Mouse (Mus musculus) heart, embryonic 11.5 days (tissue): Measurements from ENCODE around the gene Usf1. TPM values are rescaled to one million over a fixed set of nuclear protein-coding genes. Genes with fewer than 3 reads are reported as not detected.
A peak's percentile ranks its signal among the peaks of the same experiment; 100 is the strongest.

ENCODE experiments used
- ATAC-seq: fragments of 200-750 bp; cut with Nextera tagmentation; replicated peaks from 2 replicates; pipeline ENCODE4 v1.8.0; 2017; ENCODE audit warnings: moderate library complexity; ENCODE audit not compliant: insufficient number of reproducible peaks, low FRiP score, low TSS enrichment
- H3K27ac ChIP-seq: fragments of 300-500 bp; sonication (generic); 2 replicates; pipeline ENCODE4 v1.5.1; 2014; ENCODE audit warnings: mild to moderate bottlenecking, low read depth, low read length
- H3K27me3 ChIP-seq: fragments of 300-500 bp; sonication (generic); 2 replicates; pipeline ENCODE4 v1.6.1; 2014; ENCODE audit warnings: mild to moderate bottlenecking, low read length, mixed read lengths; ENCODE audit not compliant: control insufficient read depth, insufficient read depth
- H3K36me3 ChIP-seq: fragments of 300-500 bp; sonication (generic); 2 replicates; pipeline ENCODE4 v1.6.1; 2014; ENCODE audit warnings: mild to moderate bottlenecking, low read length, moderate library complexity, mixed read lengths; ENCODE audit not compliant: control insufficient read depth, insufficient read depth
- H3K4me1 ChIP-seq: fragments of 300-500 bp; sonication (generic); 2 replicates; pipeline ENCODE4 v1.6.1; 2014; ENCODE audit warnings: low read length; ENCODE audit not compliant: control insufficient read depth, insufficient read depth
- H3K4me2 ChIP-seq: fragments of 300-500 bp; sonication (generic); 2 replicates; pipeline ENCODE4 v1.6.1; 2014; ENCODE audit warnings: mild to moderate bottlenecking, moderate library complexity
- H3K4me3 ChIP-seq: fragments of 300-500 bp; sonication (generic); 2 replicates; pipeline ENCODE4 v1.5.1; 2014; ENCODE audit warnings: low read depth, low read length
- H3K9ac ChIP-seq: fragments of 300-500 bp; sonication (generic); 2 replicates; pipeline ENCODE4 v1.6.1; 2014; ENCODE audit warnings: mild to moderate bottlenecking, low read depth, low read length, moderate library complexity
- H3K9me3 ChIP-seq: fragments of 300-500 bp; sonication (generic); replicated peaks from 2 replicates; pipeline ENCODE4 v1.6.1; 2016; ENCODE audit warnings: low read length; ENCODE audit not compliant: control insufficient read depth
- WGBS: fragments of 180-500 bp; shearing (Covaris S2); extraction: QIAGEN DNeasy Blood & Tissue Kit; methylation state at CpG from one replicate; pipeline ENCODE4 v1.1.7; 2014; ENCODE audit not compliant: insufficient replicate concordance; 5-methylcytosine and 5-hydroxymethylcytosine counted together
- polyA plus RNA-seq: library from polyadenylated mRNA; unstranded; fragments of >200 nt; fragmentation: Nextera tagmentation; extraction: Ambion mirVana; gene quantifications from 2 replicates; pipeline ENCODE4 v1.2.1, GENCODE M21; 2014

The Usf1 gene
- polyA plus RNA-seq, result 53.3 and 68.2 TPM in 2 replicates

GRCm38 (mm10) chr1:171410947-171411484 lies at the start of gene Usf1:
Gene Usf1, plus strand, starts transcription at chr1:171411313.
- 2% methylated on average over 36 of the region's 36 CpGs for WGBS
- Histone ChIP-seq H3K4me2 (peak within 1 kb of the TSS; percentile 80), H3K9ac (peak within 1 kb of the TSS; percentile 93), H3K4me1 (peaks cover 4% of the 10 kb centered on the region), H3K4me3 (peak within 1 kb of the TSS; percentile 98), H3K27me3 (no peaks in the 10 kb centered on the region), H3K9me3 (no peaks in the 10 kb centered on the region), H3K36me3 (peaks cover 6% of the 10 kb centered on the region), H3K27ac (peak within 1 kb of the TSS; percentile 85)
- peak; percentile 93 for ATAC-seq

- H3K27ac ChIP-seq, result no peak overlapping the region
- H3K4me2 ChIP-seq, result no peak overlapping the region
- ATAC-seq, result no peak
- no peaks in the 10 kb centered on the region for H3K9me3 ChIP-seq
- peaks cover 5% of the 10 kb centered on the region; the same call in 1 of the 2 replicates for H3K27me3 ChIP-seq
- H3K9ac ChIP-seq, result no peak overlapping the region
- H3K4me1 ChIP-seq, result no peaks in the 10 kb centered on the region
- no peak overlapping the region for H3K4me3 ChIP-seq
- H3K36me3 ChIP-seq, result no peaks in the 10 kb centered on the region
- 66% methylated on average over 7 of the region's 7 CpGs for WGBS
These were observed 45.2 kb upstream of the Usf1 start for GRCm38 (mm10) chr1:171365934-171366333.

DNA sequence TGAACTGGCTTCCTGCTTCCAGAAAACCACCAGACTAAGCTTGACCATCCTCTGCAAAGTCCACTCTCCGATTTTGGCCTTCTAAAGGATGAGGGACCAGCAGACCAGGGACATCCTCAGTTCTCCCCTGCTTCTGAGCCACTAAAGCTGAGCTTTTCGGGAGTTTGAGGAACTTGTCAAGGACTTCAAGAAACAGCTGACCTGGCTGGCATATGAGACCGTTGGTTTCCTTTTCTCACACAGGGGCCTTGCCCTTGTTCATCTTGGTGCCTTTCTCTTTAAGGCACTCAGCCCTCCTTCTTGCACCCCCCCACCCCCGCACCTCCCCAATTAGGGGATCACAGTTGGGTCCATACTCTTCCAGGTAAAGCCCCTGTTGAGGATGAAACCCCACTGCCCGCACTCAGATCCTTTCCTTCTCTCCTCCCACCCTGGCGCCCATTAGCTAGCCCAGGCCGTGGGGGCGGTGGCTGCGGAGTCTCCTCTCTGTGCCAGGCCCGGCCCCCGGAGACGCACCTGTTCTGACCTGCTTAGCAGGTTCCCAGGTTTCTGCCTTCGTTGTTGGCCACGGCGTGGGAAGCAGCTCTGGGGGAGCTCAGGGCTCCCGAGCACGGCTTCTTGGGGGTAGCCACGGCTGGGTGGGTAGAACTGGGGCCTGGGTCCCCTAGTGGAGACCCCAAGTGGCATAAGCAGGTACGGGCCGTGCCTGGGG lies 41.1 kb upstream of the Usf1 start, which contains the start of gene Nectin4:
Gene Nectin4, plus strand, starts transcription at position 255 of the 712 bp plus-strand sequence.
- H3K4me1 ChIP-seq, result no peaks in the 10 kb centered on the region
- no peaks in the 10 kb centered on the region for H3K9me3 ChIP-seq
- 30% methylated on average over 20 of the region's 20 CpGs for WGBS
- no peak for ATAC-seq
- H3K27ac ChIP-seq, result no peak within 1 kb of the TSS
- no peak within 1 kb of the TSS for H3K9ac ChIP-seq
- no peak within 1 kb of the TSS for H3K4me2 ChIP-seq
- no peak within 1 kb of the TSS for H3K4me3 ChIP-seq
- peaks cover 9% of the 10 kb centered on the region; the same call in 1 of the 2 replicates for H3K27me3 ChIP-seq
- H3K36me3 ChIP-seq, result no peaks in the 10 kb centered on the region

- Histone ChIP-seq H3K36me3 (no peaks in the 10 kb centered on the region), H3K9ac (no peak overlapping the region), H3K4me3 (no peak overlapping the region), H3K9me3 (no peaks in the 10 kb centered on the region), H3K27me3 (peaks cover 9% of the 10 kb centered on the region; the same call in 1 of the 2 replicates), H3K4me1 (no peaks in the 10 kb centered on the region), H3K27ac (no peak overlapping the region), H3K4me2 (no peak overlapping the region)
- ATAC-seq, result no peak
- WGBS, result 60% methylated on average over 3 of the region's 3 CpGs
These were observed 38.2 kb upstream of the Usf1 start for GRCm38 (mm10) chr1:171372880-171373279.

DNA sequence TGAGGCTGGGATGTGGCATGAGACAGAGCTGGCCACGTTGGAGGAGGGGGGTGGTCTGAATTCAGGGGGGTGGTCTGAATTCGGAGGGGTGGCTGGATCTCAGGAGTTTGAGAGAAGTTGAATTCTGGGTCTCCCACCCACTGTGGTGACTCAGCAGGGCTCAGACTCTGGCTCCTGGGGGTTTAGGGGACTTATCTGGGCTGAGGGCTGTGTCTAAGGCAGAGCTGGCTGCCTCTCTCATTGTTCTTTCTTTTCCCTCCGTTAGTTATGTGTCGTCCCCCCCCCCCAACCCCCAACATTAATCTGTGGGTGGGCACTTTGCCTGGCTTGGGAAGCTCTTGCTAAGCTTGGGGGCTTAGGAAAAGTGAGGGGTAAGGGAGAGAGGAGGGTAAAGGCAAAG lies 37.2 kb upstream of the Usf1 start:
- 0 out of 2 replicates have a peak overlapping the region, but pooled peaks have one; percentile 29 for H3K4me2 ChIP-seq
- no peaks in the 10 kb centered on the region for H3K4me1 ChIP-seq
- H3K27me3 ChIP-seq, result peaks cover 9% of the 10 kb centered on the region; the same call in 1 of the 2 replicates
- no peak overlapping the region for H3K27ac ChIP-seq
- no peaks in the 10 kb centered on the region for H3K36me3 ChIP-seq
- 7% methylated on average over 3 of the region's 4 CpGs for WGBS
- no peaks in the 10 kb centered on the region for H3K9me3 ChIP-seq
- ATAC-seq, result no peak
- no peak overlapping the region for H3K4me3 ChIP-seq
- no peak overlapping the region; the same call in 1 of the 2 replicates for H3K9ac ChIP-seq

GRCm38 (mm10) chr1:171375646-171376097 lies 35.4 kb upstream of the Usf1 start:
- Histone ChIP-seq H3K27ac (no peak overlapping the region), H3K27me3 (peaks cover 16% of the 10 kb centered on the region), H3K9me3 (no peaks in the 10 kb centered on the region), H3K9ac (no peak overlapping the region), H3K36me3 (no peaks in the 10 kb centered on the region), H3K4me2 (peak overlapping the region; percentile 14), H3K4me3 (no peak overlapping the region), H3K4me1 (no peaks in the 10 kb centered on the region)
- WGBS, result 39% methylated on average over 9 of the region's 9 CpGs
- no peak for ATAC-seq

- Histone ChIP-seq H3K27ac (no peak overlapping the region), H3K27me3 (peaks cover 15% of the 10 kb centered on the region), H3K36me3 (no peaks in the 10 kb centered on the region), H3K4me2 (no peak overlapping the region), H3K9ac (no peak overlapping the region), H3K4me1 (no peaks in the 10 kb centered on the region), H3K9me3 (no peaks in the 10 kb centered on the region), H3K4me3 (no peak overlapping the region)
- no peak for ATAC-seq
- 54% methylated on average over 6 of the region's 6 CpGs for WGBS
These were observed 32.8 kb upstream of the Usf1 start for GRCm38 (mm10) chr1:171378298-171378697.

- ATAC-seq, result no peak; the same call in 1 of the 2 replicates
- peaks cover 15% of the 10 kb centered on the region for H3K27me3 ChIP-seq
- no peak overlapping the region for H3K27ac ChIP-seq
- H3K4me2 ChIP-seq, result peak overlapping the region; percentile 64
- 5% methylated on average over 31 of the region's 31 CpGs for WGBS
- H3K4me3 ChIP-seq, result peak overlapping the region; percentile 29; the same call in 1 of the 2 replicates
- H3K9me3 ChIP-seq, result no peaks in the 10 kb centered on the region
- H3K4me1 ChIP-seq, result no peaks in the 10 kb centered on the region
- no peaks in the 10 kb centered on the region for H3K36me3 ChIP-seq
- no peak overlapping the region for H3K9ac ChIP-seq
These were observed 31.0 kb upstream of the Usf1 start for GRCm38 (mm10) chr1:171379935-171380599.
